Mouse (Mus musculus) yolk sac, embryonic 10.5 days (tissue): ENCODE results near the gene Tma7.

Source experiments
- DNase-seq: peaks from one replicate; pipeline ENCODE4 v3.0.0-alpha.2; 2017; ENCODE audit warnings: low spot score

The Tma7 gene

GRCm38 (mm10) chr9:109082124-109082800, at the start of gene Tma7, which contains the start of gene Ccdc51:
Gene Tma7, minus strand, starts transcription at chr9:109082587.
Gene Ccdc51, plus strand, starts transcription at chr9:109082493.
- DNase-seq = peak; percentile 94

- DNase-seq = no peak
Observed at GRCm38 (mm10) chr9:109130076-109130475, 47.7 kb upstream of the Tma7 start.

- no peak for DNase-seq
Observed at GRCm38 (mm10) chr9:109128211-109128610, 45.8 kb upstream of the Tma7 start.

- no peak for DNase-seq
Observed at GRCm38 (mm10) chr9:109127076-109127475, 44.7 kb upstream of the Tma7 start.

GRCm38 (mm10) chr9:109125481-109125880, 43.1 kb upstream of the Tma7 start:
- no peak for DNase-seq

GRCm38 (mm10) chr9:109125043-109125442, 42.7 kb upstream of the Tma7 start:
- DNase-seq = no peak

- DNase-seq = no peak
Observed at GRCm38 (mm10) chr9:109124164-109124563, 41.8 kb upstream of the Tma7 start.

- no peak for DNase-seq
Observed at GRCm38 (mm10) chr9:109123266-109123665, 40.9 kb upstream of the Tma7 start.

- no peak for DNase-seq
Observed at GRCm38 (mm10) chr9:109122553-109123085, 40.2 kb upstream of the Tma7 start.

- no peak for DNase-seq
Observed at GRCm38 (mm10) chr9:109120956-109121355, 38.6 kb upstream of the Tma7 start.

- no peak for DNase-seq
Observed at GRCm38 (mm10) chr9:109119571-109119970, 37.2 kb upstream of the Tma7 start.

GRCm38 (mm10) chr9:109118106-109118505, 35.7 kb upstream of the Tma7 start:
- no peak for DNase-seq

- DNase-seq = no peak
Observed at GRCm38 (mm10) chr9:109116205-109116604, 33.8 kb upstream of the Tma7 start.

GRCm38 (mm10) chr9:109114871-109115270, 32.5 kb upstream of the Tma7 start:
- DNase-seq = no peak

GRCm38 (mm10) chr9:109114276-109114675, 31.9 kb upstream of the Tma7 start:
- DNase-seq = no peak

- no peak for DNase-seq
Observed at GRCm38 (mm10) chr9:109113331-109113730, 30.9 kb upstream of the Tma7 start.

GRCm38 (mm10) chr9:109111591-109111990, 29.2 kb upstream of the Tma7 start:
- no peak for DNase-seq

GRCm38 (mm10) chr9:109111101-109111500, 28.7 kb upstream of the Tma7 start:
- DNase-seq = no peak

GRCm38 (mm10) chr9:109110240-109110639, 27.9 kb upstream of the Tma7 start:
- no peak for DNase-seq

GRCm38 (mm10) chr9:109107341-109107740, 25.0 kb upstream of the Tma7 start:
- no peak for DNase-seq

- DNase-seq = peak; percentile 73
Observed at GRCm38 (mm10) chr9:109105648-109106047, 23.3 kb upstream of the Tma7 start.

- no peak for DNase-seq
Observed at GRCm38 (mm10) chr9:109105011-109105410, 22.6 kb upstream of the Tma7 start.

GRCm38 (mm10) chr9:109104083-109104482, 21.7 kb upstream of the Tma7 start:
- DNase-seq = no peak

- DNase-seq = no peak
Observed at GRCm38 (mm10) chr9:109103250-109103649, 20.9 kb upstream of the Tma7 start.
